Mouse (Mus musculus) olfactory bulb, adult 2 months (tissue): ENCODE results near the gene Zfp536. TPM values are rescaled to one million over a fixed set of nuclear protein-coding genes. Genes with fewer than 3 reads are reported as not detected.

Experiments
- H3K27ac ChIP-seq: fragments of 200-500 bp; 2 replicates; pipeline ENCODE4 v1.5.1; 2012; ENCODE audit warnings: low read depth, low read length; ENCODE audit not compliant: insufficient read depth
- H3K4me1 ChIP-seq: fragments of 200-500 bp; 2 replicates; pipeline ENCODE4 v1.6.1; 2012; ENCODE audit warnings: low read length; ENCODE audit not compliant: control insufficient read depth, insufficient read depth
- H3K4me3 ChIP-seq: fragments of 200-500 bp; 2 replicates; pipeline ENCODE4 v1.5.1; 2012; ENCODE audit warnings: mild to moderate bottlenecking, low read depth, low read length, moderate library complexity; ENCODE audit not compliant: insufficient read depth
- CTCF ChIP-seq: fragments of 200-500 bp; IDR thresholded peaks from 2 replicates; pipeline ENCODE4 v1.5.1; 2012; ENCODE audit warnings: low read depth, mild to moderate bottlenecking, low read length, moderate library complexity; ENCODE audit not compliant: insufficient read depth
- POLR2A ChIP-seq: fragments of 200-500 bp; IDR thresholded peaks from 2 replicates; pipeline ENCODE4 v1.6.1; 2012; ENCODE audit warnings: mild to moderate bottlenecking, low read depth, low read length, moderate library complexity; ENCODE audit not compliant: insufficient read depth
- WGBS: fragments of 180-500 bp; shearing (Covaris S2); methylation state at CpG from one replicate; pipeline ENCODE4 v1.1.7; 2018; 5-methylcytosine and 5-hydroxymethylcytosine counted together
- polyA plus RNA-seq: library from polyadenylated mRNA; stranded (reverse); fragments of >200 nt; gene quantifications from 2 replicates; pipeline ENCODE4 v1.2.4, GENCODE M21; 2012; ENCODE audit warnings: low replicate concordance; ENCODE audit not compliant: missing spikeins, insufficient read depth, insufficient read length

The Zfp536 gene
- polyA plus RNA-seq, 1 experiment = not detected

DNA sequence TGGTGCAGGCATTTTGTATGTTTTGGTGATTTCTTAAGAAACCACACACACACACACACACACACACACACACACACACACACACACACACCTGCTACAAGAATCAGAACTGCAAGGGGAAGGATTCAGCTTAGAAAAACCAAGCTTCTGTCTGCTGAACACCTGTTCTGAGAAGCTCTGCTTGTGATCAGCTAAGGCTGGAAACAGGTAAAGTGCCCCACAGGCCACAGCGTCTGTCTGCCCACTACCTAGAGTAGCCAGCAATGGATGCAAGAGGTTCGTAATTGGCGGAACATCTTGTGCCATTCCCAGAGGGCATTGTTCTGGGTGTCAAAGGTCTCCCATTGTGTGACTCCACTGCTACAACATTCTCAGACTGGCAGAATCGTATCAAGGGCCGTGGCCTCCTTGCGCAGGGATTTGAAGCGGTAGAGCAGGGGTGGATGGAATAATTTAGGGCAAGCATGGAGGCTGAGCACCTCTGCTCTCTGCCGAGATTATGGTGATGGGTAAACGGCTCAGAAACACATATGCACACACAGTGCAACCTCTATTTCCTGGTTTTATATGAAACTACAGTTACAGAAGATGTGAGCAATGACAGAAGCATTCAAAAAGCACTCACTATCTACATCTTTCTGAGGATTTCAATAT, 170.4 kb downstream of the Zfp536 start:
- H3K27ac ChIP-seq = no peak overlapping the region
- peaks cover 10% of the 10 kb centered on the region for H3K4me1 ChIP-seq
- H3K4me3 ChIP-seq = no peak overlapping the region
- 72% methylated on average over 9 of the region's 9 CpGs for WGBS
- TF ChIP-seq CTCF (no peak), POLR2A (no peak)

DNA sequence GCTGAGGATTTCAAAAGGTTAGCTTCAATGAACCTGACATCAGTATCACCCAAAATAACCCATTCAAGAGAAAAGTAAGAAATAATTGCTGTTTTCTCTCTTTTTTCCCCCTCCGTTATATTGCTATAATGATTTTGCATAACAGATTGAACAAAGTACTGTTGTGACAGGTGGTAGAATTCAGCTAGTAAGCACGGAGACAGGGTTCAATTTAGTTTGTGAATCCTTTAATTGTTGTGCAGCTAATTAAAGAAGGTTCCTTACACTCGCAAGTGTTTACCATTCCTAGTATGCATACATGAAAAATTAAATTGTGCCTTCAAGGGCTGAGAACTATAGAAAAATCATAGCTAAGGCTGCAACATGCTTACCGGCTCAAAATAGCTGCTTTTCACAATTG, 173.1 kb downstream of the Zfp536 start:
- Histone ChIP-seq H3K4me3 (no peak overlapping the region), H3K4me1 (peaks cover 10% of the 10 kb centered on the region), H3K27ac (no peak overlapping the region)
- TF ChIP-seq POLR2A = no peak
- TF ChIP-seq CTCF = no peak
- WGBS = 20% methylated on average over 4 of the region's 4 CpGs

DNA sequence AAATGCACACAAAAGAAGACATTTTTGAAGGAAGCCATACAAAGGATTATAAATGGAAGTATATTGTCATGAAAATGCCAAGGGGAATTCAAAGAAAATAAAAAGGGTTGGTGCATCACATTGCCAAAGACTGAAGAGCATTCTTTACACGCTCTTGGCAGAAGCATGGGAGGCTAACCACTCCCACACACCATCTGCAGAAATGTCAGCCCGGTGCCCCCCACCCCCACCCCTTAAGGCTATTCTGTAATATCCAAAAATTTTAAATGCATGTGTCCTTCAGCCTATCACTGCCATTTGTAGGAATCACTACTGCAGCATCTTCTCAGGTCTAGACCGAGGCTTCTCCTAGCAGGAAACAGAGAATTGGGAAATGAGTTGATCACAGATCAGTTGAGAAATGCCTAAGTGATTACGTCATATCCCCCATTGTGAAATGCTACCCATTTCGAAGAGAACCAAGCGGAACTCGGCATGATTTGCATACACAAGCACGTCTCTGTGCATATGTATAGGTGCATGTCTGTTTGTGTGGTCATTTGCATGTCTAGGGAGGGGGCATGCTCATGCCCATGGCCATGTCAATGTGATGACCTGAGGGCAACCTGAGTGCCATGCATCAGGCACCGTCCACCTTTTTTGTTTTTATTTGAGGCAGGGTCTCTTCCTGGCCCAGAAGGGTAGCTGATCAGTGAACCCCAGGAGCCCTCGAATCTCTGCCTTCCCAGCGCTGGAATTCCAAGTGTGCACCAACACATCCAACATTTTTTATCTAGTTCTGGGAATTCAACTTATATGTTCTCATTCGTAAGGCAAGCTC, 179.0 kb downstream of the Zfp536 start:
- Histone ChIP-seq H3K4me3 (no peak overlapping the region), H3K27ac (no peak overlapping the region), H3K4me1 (peaks cover 4% of the 10 kb centered on the region)
- TF ChIP-seq POLR2A (no peak), CTCF (no peak)
- WGBS = 61% methylated on average over 12 of the region's 12 CpGs

DNA sequence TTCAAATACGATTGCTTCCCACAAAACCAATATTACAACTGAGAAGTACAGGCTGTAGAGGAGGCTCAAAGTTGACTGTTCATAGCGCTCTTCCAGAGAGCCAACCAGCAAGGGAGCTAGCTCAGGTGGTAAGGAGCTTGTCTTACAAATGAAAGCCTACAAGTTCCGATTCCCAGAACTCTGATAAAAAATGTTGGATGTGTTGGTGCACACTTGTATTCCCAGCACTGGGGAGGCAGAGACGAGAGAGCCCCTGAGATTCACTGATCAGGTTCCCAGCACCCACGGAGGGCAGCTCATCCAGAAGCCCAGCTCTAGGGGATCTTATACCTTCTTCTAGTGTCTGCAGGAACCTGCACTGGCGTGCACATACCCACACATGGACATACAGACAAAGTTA, 179.9 kb downstream of the Zfp536 start:
- WGBS = 95% methylated on average over 6 of the region's 6 CpGs
- TF ChIP-seq POLR2A (no peak), CTCF (no peak)
- no peak overlapping the region for H3K4me3 ChIP-seq
- H3K27ac ChIP-seq = no peak overlapping the region
- H3K4me1 ChIP-seq = no peaks in the 10 kb centered on the region

DNA sequence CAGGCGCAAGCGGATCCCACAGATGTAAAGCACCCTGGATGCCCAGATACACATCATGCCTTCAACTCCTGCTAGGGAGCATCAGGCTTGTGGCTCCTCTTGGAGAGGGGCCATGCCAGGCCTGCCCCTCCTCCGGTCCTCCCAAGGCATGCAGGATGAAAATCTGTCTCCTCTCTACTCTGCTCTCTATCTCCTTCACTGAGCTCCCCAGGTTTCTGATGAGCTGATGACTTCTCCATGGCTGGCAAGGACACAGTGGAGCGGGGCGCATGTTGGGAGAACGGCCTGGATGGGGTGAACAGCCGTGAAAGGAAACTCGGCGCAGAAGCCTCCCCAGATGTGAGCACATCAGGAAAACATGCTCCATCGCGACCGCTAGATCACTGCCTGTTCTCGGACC, 186.7 kb downstream of the Zfp536 start:
- Histone ChIP-seq H3K27ac (no peak overlapping the region), H3K4me1 (no peaks in the 10 kb centered on the region), H3K4me3 (no peak overlapping the region)
- TF ChIP-seq POLR2A (no peak), CTCF (no peak)
- WGBS = 89% methylated on average over 13 of the region's 13 CpGs

DNA sequence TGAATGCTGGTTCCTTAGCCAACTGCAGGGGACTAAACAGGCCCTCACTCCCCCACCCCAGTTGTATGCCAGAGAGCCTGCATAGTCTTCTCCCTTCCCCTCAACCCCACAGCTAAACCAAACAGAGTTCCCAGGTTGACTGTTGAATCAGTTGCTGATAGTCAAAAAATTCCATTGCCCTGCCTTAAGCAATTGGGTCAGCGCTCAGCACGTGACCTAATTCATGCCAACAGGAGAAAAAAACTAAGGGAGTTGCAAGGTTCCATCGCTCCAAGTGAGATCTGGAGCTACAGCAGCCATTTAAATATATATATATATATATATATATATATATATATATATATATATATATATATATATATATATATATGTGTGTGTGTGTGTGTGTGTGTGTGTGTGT, 192.2 kb downstream of the Zfp536 start:
- no peak for TF ChIP-seq CTCF
- TF ChIP-seq POLR2A = no peak
- no peak overlapping the region for H3K27ac ChIP-seq
- 84% methylated on average over 3 of the region's 3 CpGs for WGBS
- no peaks in the 10 kb centered on the region for H3K4me1 ChIP-seq
- H3K4me3 ChIP-seq = no peak overlapping the region

DNA sequence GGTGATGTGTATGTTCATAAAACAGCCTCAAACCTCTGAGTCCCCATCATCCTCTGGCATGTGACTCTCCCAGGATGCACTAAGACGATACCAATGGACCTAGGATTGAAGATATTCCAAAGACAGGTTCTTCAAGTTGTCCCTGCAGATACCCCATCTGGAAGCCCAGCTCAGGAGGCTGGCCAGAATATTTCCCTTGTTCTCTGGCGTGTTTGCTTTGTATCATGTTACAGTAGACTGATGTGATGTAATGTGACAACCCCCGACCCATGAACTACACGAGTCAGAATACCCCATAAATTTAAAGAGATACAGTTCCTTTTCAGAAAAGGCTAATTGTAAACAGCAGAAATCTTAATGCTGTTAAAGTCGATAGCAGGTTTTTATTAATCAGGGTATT, 192.9 kb downstream of the Zfp536 start:
- H3K4me1 ChIP-seq = no peaks in the 10 kb centered on the region
- 82% methylated on average over 5 of the region's 5 CpGs for WGBS
- no peak overlapping the region for H3K4me3 ChIP-seq
- TF ChIP-seq CTCF (no peak), POLR2A (no peak)
- no peak overlapping the region for H3K27ac ChIP-seq

DNA sequence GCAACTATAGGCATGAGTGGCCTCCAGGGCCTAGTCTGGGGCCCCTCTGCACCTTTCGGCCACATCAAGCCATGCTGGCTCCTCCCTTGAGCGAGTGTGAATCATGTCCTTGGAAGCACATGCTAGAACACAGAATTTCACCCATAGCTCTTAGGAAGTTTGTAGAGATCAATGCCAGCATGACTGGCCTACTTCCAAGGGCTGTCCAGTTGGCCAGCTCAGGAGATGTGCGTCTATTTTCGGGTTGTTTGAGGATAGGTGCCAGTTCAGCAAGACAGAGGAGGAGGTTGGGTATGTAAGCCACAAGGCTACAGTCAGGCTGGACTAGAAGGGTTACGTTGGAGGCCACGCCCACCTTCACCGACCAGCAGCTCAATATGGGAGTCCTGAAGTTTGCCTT, 201.4 kb downstream of the Zfp536 start:
- no peaks in the 10 kb centered on the region for H3K4me1 ChIP-seq
- no peak overlapping the region for H3K4me3 ChIP-seq
- no peak overlapping the region for H3K27ac ChIP-seq
- TF ChIP-seq POLR2A (no peak), CTCF (no peak)
- WGBS = 88% methylated on average over 7 of the region's 7 CpGs

DNA sequence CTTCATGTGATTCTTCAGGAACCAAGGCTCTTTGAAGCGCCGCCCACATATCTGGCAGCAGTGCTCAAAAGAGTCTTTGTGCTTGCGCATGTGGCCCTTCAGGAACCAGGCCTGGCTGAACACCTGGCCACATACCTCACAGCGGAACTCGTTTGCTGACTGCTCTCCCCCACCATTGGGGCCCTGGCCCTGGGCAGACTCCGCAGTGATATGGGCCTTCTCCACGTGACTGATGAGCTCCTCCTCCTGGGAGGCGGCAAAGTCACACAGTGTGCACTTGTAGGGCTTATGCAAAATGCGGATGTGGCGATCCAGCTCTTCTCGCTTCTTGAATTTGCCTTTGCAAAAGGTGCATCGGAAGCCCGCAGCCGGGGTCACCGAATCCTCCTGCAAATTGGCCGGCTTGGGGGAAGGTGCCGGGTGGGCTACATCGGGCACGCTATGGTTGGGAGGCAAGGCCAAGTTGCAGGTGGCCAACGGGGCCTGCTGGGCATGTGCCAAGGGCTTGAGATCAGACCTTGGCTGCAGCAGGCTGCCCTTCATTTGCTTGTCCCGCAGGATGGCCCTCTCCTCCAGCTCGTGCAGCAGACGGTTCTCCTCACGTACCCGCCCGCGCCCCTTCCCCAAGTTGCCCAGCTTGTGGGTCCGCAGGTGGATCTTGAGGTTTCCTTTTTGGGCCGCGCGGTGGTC, 204.5 kb downstream of the Zfp536 start:
- Histone ChIP-seq H3K27ac (no peak overlapping the region), H3K4me1 (peaks cover 6% of the 10 kb centered on the region; the same call in 1 of the 2 replicates), H3K4me3 (no peak overlapping the region)
- WGBS = 86% methylated on average over 31 of the region's 31 CpGs
- TF ChIP-seq CTCF (no peak), POLR2A (no peak)
